Mouse (Mus musculus) stomach, postnatal 0 days (tissue): ENCODE results near the gene Rnps1.

Experiments
- CTCF ChIP-seq: IDR thresholded peaks from 2 replicates; pipeline ENCODE4 v1.5.1; 2016; ENCODE audit warnings: antibody characterized with exemption, low read depth, mild to moderate bottlenecking, moderate library complexity
- EP300 ChIP-seq: optimal IDR thresholded peaks from 2 replicates; pipeline ENCODE3; 2016; ENCODE audit warnings: antibody characterized with exemption

DNA sequence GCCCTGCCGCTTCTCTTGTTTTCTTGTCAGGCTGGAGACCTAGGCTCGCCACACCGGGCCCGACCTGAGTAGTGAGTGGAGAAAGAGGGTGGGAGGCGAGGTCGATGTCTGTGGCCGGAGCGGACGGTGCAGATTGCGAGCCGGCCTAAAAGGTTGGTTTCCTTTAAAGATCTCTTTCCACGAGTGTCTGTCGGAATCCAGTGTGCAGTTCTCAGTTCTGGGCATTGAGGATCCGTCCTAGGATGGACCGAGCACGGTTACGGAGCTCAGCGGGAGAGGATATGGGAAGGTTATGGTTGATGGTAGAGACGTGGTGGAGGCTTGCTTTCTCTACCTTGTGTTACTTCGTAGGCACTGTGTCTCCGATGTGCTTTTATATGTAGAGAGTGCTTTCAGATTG is 646 bp downstream of the Rnps1 start:
- no peak for TF ChIP-seq CTCF
- no peak for TF ChIP-seq EP300
